Mouse (Mus musculus): ENCODE results near the gene Podn.

Podn gene

GRCm38 (mm10) chr4:108045136-108046107 is 50.8 kb downstream of the Podn start:
- no peak for DNase-seq (ENCODE audit: low spot score in 2 of 2)

GRCm38 (mm10) chr4:108037027-108037426 is 59.2 kb downstream of the Podn start:
- DNase-seq (ENCODE audit: low spot score in 2 of 2), result no peak

DNA sequence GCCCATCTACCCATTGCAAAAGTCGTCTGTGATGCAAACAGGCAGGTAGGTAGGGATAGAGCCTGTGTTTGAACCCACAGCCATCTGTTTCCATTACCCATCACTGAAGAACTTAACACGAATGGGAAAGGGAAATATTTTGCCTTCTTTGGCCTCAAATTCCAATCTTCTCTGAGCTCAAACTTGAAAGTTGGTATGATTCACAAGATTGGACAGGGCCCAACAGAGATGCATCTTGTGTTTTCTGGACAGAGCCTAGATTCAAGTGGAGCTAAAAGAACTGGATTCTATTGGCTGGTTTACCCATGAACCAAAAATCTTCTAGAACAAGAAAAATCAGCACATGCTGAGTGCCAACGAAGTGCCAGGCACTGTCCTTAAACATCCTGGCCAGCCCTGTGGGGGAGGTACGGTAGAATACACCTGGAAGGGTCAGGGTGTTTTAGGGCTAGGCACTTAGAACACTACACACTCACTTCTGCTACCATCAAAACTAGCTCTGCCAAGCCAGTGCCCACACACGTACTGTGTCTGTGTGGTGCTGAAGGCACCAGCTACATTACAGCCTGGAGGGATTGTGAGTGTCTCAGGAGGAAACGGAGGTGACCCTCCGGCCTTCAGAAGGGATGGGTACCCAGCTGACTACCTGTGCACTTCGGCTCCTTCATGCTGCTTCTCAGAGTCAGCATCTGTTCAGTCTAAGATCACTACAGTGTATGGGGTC is 63.0 kb downstream of the Podn start:
- DNase-seq (ENCODE audit: low spot score in 2 of 2), result no peak

DNA sequence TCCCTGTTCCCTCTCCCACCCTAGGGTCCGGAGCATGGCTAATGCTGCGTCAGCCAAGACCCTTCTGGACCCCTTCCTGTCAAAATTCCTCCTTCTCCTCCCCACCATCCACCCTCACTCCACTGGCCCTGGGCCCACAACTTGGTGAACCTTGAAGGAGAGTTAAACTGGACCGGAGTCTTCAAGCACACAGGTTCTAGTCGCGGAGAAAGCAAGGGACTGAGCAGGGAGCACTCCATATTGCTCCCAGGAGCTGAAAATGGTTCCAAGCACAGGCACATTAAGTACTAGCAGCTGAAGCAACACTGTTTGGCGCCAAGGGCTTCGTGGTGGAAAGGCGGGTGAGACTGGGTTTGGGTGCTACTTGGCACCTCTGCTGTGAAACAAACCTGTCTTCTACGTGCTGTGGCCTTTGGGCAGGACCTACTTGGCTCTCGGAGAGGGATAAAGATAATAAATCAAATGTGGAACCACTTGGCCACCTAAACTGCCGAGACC is 63.8 kb downstream of the Podn start:
- no peak for DNase-seq (ENCODE audit: low spot score in 2 of 2)

GRCm38 (mm10) chr4:108031502-108032351 is 64.5 kb downstream of the Podn start:
- no peak for DNase-seq (ENCODE audit: low spot score in 2 of 2)

DNA sequence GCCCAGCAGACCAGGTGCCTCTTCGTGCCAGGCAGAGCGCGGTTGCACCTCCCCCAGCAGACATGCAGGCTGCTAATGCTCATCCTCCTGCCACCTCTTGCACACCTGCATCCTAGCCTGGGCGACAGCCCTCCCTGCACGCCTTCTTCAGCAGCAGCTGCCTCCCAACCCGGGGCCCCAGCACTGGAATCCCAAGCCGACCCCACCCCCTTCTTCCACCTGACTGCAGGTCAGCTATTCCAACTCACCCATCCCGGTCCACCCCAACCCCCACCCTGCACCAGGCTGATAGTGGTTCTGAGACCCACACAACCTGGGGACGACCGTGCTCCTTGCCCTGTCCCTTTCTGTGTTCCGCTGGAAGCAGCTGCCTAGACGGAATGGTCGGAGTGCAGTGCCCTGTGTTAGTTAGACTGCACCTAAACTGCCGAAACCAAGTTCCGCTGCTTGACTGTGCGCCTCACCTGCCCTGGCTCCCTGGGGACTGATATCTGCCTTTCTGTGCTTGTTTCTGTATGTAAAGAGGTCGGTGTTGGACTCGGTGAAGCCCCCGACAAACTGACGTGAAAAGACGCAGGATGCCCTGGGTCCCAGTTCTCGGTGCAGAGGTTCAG is 65.2 kb downstream of the Podn start:
- DNase-seq (ENCODE audit: low spot score in 2 of 2), result peak; percentile 26 to 35

GRCm38 (mm10) chr4:108026193-108026592 is 70.1 kb downstream of the Podn start:
- DNase-seq (ENCODE audit: low spot score in 2 of 2), result no peak

GRCm38 (mm10) chr4:108025269-108025668 is 71.0 kb downstream of the Podn start:
- DNase-seq (ENCODE audit: low spot score in 2 of 2), result no peak

GRCm38 (mm10) chr4:108024641-108025040 is 71.6 kb downstream of the Podn start:
- no peak for DNase-seq (ENCODE audit: low spot score in 2 of 2)

- no peak for DNase-seq (ENCODE audit: low spot score in 2 of 2)
These were observed 73.1 kb downstream of the Podn start for GRCm38 (mm10) chr4:108023186-108023585.

DNA sequence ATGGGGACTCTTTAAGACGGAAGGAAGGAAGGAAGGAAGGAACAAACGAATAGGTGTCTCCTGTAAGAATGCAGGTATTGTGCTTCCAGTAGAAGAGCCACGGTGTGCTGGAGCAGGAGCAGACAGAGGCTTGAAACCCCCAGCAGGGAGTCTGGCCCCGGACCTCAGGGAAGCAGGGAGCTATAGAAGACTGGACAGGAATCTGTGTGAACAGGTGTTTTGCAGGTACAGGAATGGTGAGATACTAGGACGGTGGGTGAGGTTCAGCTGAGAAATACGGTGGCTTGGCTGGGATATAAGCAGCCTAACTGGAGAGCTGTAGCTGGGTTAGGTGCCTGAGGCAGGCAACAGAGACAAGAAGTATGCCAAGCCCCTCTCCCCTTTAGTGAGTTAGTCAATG is 76.1 kb downstream of the Podn start:
- no peak for DNase-seq (ENCODE audit: low spot score in 2 of 2)

DNA sequence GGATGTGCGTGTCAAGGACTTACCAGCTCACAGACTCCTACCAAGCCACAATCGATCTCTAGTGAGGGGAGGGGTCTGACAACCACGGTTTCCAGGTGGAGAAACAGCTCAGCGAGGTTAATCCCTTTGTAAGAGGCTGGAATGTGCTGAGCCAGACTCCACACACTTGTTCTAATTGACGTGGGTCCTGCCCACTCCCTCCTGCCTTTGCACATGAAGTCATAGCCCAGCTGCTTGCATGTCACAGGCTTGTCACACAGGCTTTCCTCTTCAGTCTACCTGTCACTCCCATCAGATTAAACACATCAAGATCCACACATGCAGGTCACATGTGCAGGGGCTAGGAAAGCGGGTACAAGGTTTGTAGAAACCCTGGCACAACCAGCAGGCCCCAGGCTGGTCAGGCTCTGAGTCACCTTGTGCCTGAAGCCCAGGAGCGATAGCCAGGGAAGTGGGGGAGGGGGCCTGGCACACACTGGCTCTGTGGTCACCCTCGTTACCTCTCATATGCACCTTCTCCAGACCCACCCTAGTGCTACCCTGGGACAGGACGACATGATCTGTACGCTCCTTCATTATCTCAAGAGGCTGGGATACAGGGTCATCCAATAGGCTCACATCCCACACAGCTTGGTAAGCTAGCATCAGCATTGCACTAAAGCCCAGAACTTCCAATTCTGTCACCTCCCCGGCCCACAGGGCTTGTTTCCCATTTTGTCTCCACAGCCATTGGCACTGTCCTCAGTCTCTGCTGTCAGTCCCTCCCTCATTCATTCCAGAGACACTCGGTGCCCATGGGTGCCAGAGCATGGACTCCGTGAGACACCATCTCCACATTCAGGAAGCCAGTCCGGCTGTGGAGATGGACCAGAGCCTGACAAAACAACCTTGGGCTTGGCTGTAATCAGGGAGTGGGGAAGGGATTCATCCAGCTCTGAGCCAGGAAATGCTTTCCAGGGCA is 77.0 kb downstream of the Podn start:
- no peak for DNase-seq (ENCODE audit: low spot score in 2 of 2)

GRCm38 (mm10) chr4:108018241-108018923 is 77.9 kb downstream of the Podn start:
- peak; percentile 54 to 64 for DNase-seq (ENCODE audit: low spot score in 2 of 2)

GRCm38 (mm10) chr4:108017839-108018238 is 78.4 kb downstream of the Podn start:
- peak in 1 of 2 experiments; percentile 14 for DNase-seq (ENCODE audit: low spot score in 2 of 2)

DNA sequence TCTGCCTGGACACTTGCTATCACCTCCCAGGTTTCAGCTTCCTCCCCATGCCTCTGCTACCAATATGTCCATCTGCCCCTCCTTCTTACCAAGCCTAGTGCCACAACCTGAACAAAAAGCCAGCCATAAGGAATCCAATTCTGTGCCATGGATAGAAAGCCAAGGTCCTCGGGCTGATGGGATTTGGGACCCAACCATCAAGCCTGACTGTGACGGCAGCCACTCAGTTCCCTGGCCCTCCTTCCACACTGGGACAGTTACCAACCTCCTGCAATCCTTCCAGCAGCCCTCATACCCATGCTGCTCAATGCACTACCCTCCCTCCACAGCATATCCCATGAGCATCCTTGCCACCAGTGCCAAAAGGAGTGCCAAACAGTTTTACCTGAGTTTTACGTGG is 79.9 kb downstream of the Podn start:
- no peak for DNase-seq (ENCODE audit: low spot score in 2 of 2)

- DNase-seq (ENCODE audit: low spot score in 2 of 2), result peak in 1 of 2 experiments; percentile 23
These were observed 81.0 kb downstream of the Podn start for GRCm38 (mm10) chr4:108015067-108015765.

DNA sequence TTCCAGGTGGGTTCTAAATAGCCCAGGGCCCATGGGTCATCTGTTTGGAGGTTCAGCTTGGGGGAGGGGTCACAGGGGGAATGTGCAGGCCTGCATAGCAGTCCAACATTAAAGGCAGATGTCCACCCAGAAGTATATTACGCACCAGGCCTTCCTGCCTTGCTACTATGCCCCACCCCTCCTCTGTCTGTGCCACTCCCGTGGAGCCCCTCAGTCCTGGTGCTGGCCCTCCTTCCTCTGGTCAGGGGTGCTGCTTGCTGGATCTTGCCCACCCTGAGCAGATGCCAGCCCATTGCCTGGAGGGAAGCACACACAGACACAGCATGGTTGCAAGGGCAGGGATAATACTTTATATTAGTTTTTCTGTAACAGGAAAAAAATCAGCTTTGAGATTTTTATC is 81.8 kb downstream of the Podn start:
- DNase-seq (ENCODE audit: low spot score in 2 of 2), result no peak

DNA sequence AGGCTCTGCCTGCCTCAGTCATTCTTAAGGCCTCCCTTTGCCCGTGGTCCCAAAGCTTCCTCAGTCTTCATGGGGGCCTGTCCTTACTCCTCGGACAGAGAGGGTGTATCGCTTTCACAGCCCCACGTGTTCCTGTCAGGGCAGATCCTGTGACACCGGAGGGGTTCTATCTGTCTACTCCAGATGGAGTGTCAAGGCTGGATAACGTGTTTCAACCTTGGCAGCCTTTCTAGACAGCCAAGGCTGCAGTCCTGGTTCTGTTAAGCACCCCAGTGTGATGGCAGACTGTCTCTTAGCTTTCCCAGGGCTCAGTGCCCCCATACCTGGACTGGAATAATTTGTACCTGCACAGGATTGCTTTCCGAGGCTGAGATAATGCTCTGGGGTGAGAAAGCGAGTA is 87.7 kb downstream of the Podn start:
- DNase-seq (ENCODE audit: low spot score in 2 of 2), result no peak

Measured in thymus, postnatal 10 days (tissue).